Mouse (Mus musculus): Measurements from ENCODE around the gene Rgl1. TPM values are rescaled to one million over a fixed set of nuclear protein-coding genes. Genes with fewer than 3 reads are reported as not detected.

Rgl1 gene
- total and polyA plus RNA-seq, 2 experiments, result 4.2 to 10.2 TPM

GRCm38 (mm10) chr1:152523292-152523691 is 242.9 kb downstream of the Rgl1 start:
- Histone ChIP-seq H3K4me3 (ENCODE audit: insufficient read depth, low read depth, low read length) (no peak overlapping the region), H3K9ac (ENCODE audit: low read depth, low read length) (no peak overlapping the region), H3K27ac (replicated peaks; ENCODE audit: insufficient read depth, low read depth, low read length) (no peak overlapping the region), H3K4me1 (ENCODE audit: control insufficient read depth, insufficient read depth, low read length) (peaks cover 3% of the 10 kb centered on the region; the same call in 1 of the 2 replicates), H3K36me3 (ENCODE audit: control insufficient read depth, insufficient read depth, low read length) (peaks cover 1% of the 10 kb centered on the region; the same call in 1 of the 2 replicates), H3K27me3 (ENCODE audit: control insufficient read depth, insufficient read depth, low read length) (no peaks in the 10 kb centered on the region), H3K79me2 (ENCODE audit: control insufficient read depth, insufficient read depth, low read length) (no peaks in the 10 kb centered on the region)
- DNase-seq (ENCODE audit: extremely low read depth, low read depth, low spot score), result no peak
- WGBS, result 61% methylated on average over 11 of the region's 11 CpGs
- TF ChIP-seq CTCF (IDR thresholded peaks at IDR 0.05; ENCODE audit: low read depth, low read length), result no peak
- TF ChIP-seq POLR2A (IDR thresholded peaks at IDR 0.05; ENCODE audit: extremely low read depth, insufficient read depth, low read length), result no peak

- H3K9ac ChIP-seq (ENCODE audit: low read depth, low read length), result no peak overlapping the region
- no peak for TF ChIP-seq POLR2A (IDR thresholded peaks at IDR 0.05; ENCODE audit: extremely low read depth, insufficient read depth, low read length)
- DNase-seq (ENCODE audit: extremely low read depth, low read depth, low spot score), result no peak
- H3K27me3 ChIP-seq (ENCODE audit: control insufficient read depth, insufficient read depth, low read length), result no peaks in the 10 kb centered on the region
- H3K4me1 ChIP-seq (ENCODE audit: control insufficient read depth, insufficient read depth, low read length), result peaks cover 3% of the 10 kb centered on the region; the same call in 1 of the 2 replicates
- H3K79me2 ChIP-seq (ENCODE audit: control insufficient read depth, insufficient read depth, low read length), result no peaks in the 10 kb centered on the region
- no peak overlapping the region for H3K27ac ChIP-seq (replicated peaks; ENCODE audit: insufficient read depth, low read depth, low read length)
- 78% methylated on average over 3 of the region's 3 CpGs for WGBS
- peaks cover 1% of the 10 kb centered on the region; the same call in 1 of the 2 replicates for H3K36me3 ChIP-seq (ENCODE audit: control insufficient read depth, insufficient read depth, low read length)
- no peak overlapping the region for H3K4me3 ChIP-seq (ENCODE audit: insufficient read depth, low read depth, low read length)
These were observed 243.9 kb downstream of the Rgl1 start for GRCm38 (mm10) chr1:152522226-152522625.

DNA sequence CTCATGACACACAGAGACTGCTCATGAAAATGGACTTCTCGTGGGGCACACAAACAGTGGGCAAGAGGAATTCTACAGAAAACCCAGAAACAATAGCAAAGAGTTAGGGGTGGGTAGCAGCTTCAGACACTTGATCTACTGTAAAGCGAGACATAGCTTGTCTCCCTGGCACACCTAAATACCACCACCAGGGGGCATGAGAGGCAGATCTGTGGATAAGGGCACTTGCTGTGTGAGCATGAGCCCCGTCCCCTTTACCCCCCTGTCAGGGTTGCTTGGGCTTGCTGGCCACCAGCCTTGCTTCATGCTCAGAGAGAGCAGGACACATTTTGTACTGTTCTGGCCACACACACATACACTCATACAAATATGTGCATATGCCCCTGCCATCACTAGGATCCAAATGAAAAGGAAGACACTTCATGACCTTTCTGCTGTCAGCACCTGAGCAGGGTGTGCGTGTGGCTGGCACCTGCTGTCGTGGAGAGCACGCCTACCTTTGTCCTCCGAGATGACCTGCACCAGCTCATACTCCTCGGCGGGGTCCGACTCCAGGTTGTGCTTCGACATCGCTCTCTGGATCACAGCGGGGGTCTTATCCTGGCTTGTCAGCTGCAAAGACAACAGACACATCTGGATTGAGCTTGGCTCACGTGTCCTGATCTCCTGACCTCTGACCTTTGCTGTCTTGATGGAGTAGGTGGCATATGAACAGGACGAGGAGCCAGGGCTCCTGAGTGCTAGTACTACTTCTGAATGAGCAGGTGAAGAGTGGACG is 245.2 kb downstream of the Rgl1 start:
- peaks cover 1% of the 10 kb centered on the region; the same call in 1 of the 2 replicates for H3K36me3 ChIP-seq (ENCODE audit: control insufficient read depth, insufficient read depth, low read length)
- TF ChIP-seq CTCF (IDR thresholded peaks at IDR 0.05; ENCODE audit: low read depth, low read length) (peak; percentile 74), POLR2A (IDR thresholded peaks at IDR 0.05; ENCODE audit: extremely low read depth, insufficient read depth, low read length) (no peak)
- no peaks in the 10 kb centered on the region for H3K79me2 ChIP-seq (ENCODE audit: control insufficient read depth, insufficient read depth, low read length)
- H3K4me1 ChIP-seq (ENCODE audit: control insufficient read depth, insufficient read depth, low read length), result peaks cover 3% of the 10 kb centered on the region; the same call in 1 of the 2 replicates
- H3K27me3 ChIP-seq (ENCODE audit: control insufficient read depth, insufficient read depth, low read length), result no peaks in the 10 kb centered on the region
- H3K27ac ChIP-seq (replicated peaks; ENCODE audit: insufficient read depth, low read depth, low read length), result no peak overlapping the region
- peak; percentile 33 for DNase-seq (ENCODE audit: extremely low read depth, low read depth, low spot score)
- no peak overlapping the region for H3K9ac ChIP-seq (ENCODE audit: low read depth, low read length)
- no peak overlapping the region for H3K4me3 ChIP-seq (ENCODE audit: insufficient read depth, low read depth, low read length)
- 86% methylated on average over 16 of the region's 16 CpGs for WGBS

DNA sequence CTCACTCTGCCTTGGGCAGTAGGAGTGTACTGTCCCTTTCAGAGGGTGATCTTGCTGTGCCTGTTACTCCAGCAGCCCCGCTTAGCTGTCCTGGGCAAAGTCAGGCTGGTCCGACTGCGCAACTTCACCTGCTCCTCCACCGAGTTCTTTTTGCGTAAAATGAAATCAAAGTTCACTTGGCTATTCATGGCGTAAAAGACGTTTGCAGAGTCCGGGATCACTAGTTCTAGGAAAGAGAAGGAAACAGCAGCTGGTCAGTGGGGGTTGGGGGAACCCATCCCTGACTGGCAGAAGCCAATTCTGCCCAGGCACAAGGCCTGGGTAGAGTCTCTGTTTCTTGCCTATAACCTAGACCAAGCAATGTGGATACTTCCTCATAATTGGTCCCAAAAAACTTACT is 247.2 kb downstream of the Rgl1 start:
- Histone ChIP-seq H3K27me3 (ENCODE audit: control insufficient read depth, insufficient read depth, low read length) (no peaks in the 10 kb centered on the region), H3K4me1 (ENCODE audit: control insufficient read depth, insufficient read depth, low read length) (no peaks in the 10 kb centered on the region), H3K4me3 (ENCODE audit: insufficient read depth, low read depth, low read length) (no peak overlapping the region), H3K27ac (replicated peaks; ENCODE audit: insufficient read depth, low read depth, low read length) (no peak overlapping the region), H3K36me3 (ENCODE audit: control insufficient read depth, insufficient read depth, low read length) (peaks cover 1% of the 10 kb centered on the region; the same call in 1 of the 2 replicates), H3K79me2 (ENCODE audit: control insufficient read depth, insufficient read depth, low read length) (no peaks in the 10 kb centered on the region), H3K9ac (ENCODE audit: low read depth, low read length) (no peak overlapping the region)
- TF ChIP-seq POLR2A (IDR thresholded peaks at IDR 0.05; ENCODE audit: extremely low read depth, insufficient read depth, low read length) (no peak), CTCF (IDR thresholded peaks at IDR 0.05; ENCODE audit: low read depth, low read length) (no peak)
- WGBS, result 51% methylated on average over 8 of the region's 8 CpGs
- DNase-seq (ENCODE audit: extremely low read depth, low read depth, low spot score), result peak; percentile 84

DNA sequence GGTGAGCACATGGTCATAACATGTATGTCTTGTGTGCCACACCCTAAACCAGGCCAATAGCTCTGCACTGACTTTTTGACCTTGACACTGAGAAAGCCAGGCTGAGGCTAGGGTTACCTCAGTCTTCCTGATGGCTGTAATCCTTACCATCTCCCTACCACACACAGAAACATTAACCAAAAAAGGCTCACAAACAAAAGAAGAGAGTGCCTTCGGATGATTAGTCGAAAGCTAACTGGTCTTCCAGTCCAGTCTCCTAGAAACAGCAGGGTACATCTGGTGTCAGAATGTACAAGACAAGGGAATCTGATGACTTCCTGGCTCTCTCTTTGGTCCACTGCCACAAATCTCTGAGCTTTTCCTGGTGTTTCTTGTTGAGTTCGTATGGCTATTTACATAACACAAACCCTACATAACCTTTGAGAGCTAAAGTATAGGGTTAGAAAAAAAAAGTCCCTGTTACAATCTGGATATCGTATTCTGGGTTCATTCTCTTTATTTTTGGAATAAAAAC is 249.0 kb downstream of the Rgl1 start:
- Histone ChIP-seq H3K79me2 (ENCODE audit: control insufficient read depth, insufficient read depth, low read length) (no peaks in the 10 kb centered on the region), H3K9ac (ENCODE audit: low read depth, low read length) (no peak overlapping the region), H3K36me3 (ENCODE audit: control insufficient read depth, insufficient read depth, low read length) (peaks cover 1% of the 10 kb centered on the region; the same call in 1 of the 2 replicates), H3K27me3 (ENCODE audit: control insufficient read depth, insufficient read depth, low read length) (no peaks in the 10 kb centered on the region), H3K4me3 (ENCODE audit: insufficient read depth, low read depth, low read length) (no peak overlapping the region), H3K4me1 (ENCODE audit: control insufficient read depth, insufficient read depth, low read length) (no peaks in the 10 kb centered on the region), H3K27ac (replicated peaks; ENCODE audit: insufficient read depth, low read depth, low read length) (no peak overlapping the region)
- TF ChIP-seq CTCF (IDR thresholded peaks at IDR 0.05; ENCODE audit: low read depth, low read length), result no peak
- TF ChIP-seq POLR2A (IDR thresholded peaks at IDR 0.05; ENCODE audit: extremely low read depth, insufficient read depth, low read length), result no peak
- no peak for DNase-seq (ENCODE audit: extremely low read depth, low read depth, low spot score)
- WGBS, result 75% methylated on average over 4 of the region's 4 CpGs

DNA sequence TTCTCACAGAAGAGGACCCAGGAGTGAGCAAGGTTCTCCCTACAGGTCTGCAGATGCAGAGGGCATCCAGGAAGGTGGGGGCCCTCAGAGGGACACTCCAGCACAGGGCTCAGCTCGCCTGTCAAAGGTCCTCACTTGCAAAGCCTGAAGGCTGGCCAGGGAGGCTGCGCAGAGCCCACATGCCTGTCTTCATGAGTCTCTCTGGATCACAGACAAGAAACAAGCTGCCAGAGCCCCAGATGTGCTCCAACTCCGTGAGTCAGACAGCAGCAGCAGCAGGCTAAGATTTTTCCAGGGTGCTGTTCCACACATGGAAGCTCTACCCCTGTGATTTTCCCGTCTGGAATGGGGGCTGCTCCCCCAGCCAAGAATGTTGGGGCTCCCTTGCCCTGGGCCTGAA is 251.9 kb downstream of the Rgl1 start:
- Histone ChIP-seq H3K9ac (ENCODE audit: low read depth, low read length) (no peak overlapping the region), H3K79me2 (ENCODE audit: control insufficient read depth, insufficient read depth, low read length) (no peaks in the 10 kb centered on the region), H3K36me3 (ENCODE audit: control insufficient read depth, insufficient read depth, low read length) (no peaks in the 10 kb centered on the region), H3K27ac (replicated peaks; ENCODE audit: insufficient read depth, low read depth, low read length) (no peak overlapping the region), H3K4me3 (ENCODE audit: insufficient read depth, low read depth, low read length) (no peak overlapping the region), H3K4me1 (ENCODE audit: control insufficient read depth, insufficient read depth, low read length) (no peaks in the 10 kb centered on the region), H3K27me3 (ENCODE audit: control insufficient read depth, insufficient read depth, low read length) (no peaks in the 10 kb centered on the region)
- 76% methylated on average over 4 of the region's 4 CpGs for WGBS
- DNase-seq (ENCODE audit: extremely low read depth, low read depth, low spot score), result no peak
- TF ChIP-seq CTCF (IDR thresholded peaks at IDR 0.05; ENCODE audit: low read depth, low read length), result no peak
- TF ChIP-seq POLR2A (IDR thresholded peaks at IDR 0.05; ENCODE audit: extremely low read depth, insufficient read depth, low read length), result no peak

Data from liver, adult 2 months (tissue).